Mouse (Mus musculus): ENCODE data around the gene Map1s.

GRCm38 (mm10) chr8:70926396-70926795 lies 20.7 kb downstream of the Map1s start:
- TF ChIP-seq GATA1 (IDR thresholded peaks at IDR 0.05; ENCODE audit: low read length) (no peak), TAL1 (IDR thresholded peaks at IDR 0.05; ENCODE audit: low read length) (no peak)
